Mouse (Mus musculus) lung, adult 2 months (tissue): ENCODE results near the gene Pcnx3. TPM values are rescaled to one million over a fixed set of nuclear protein-coding genes. Genes with fewer than 3 reads are reported as not detected.

Experiments used
- DNase-seq: peaks from one replicate; pipeline ENCODE4 v3.0.0; 2022
- H3K4me1 ChIP-seq: fragments of 200-500 bp; 2 replicates; pipeline ENCODE4 v1.6.1; 2011; ENCODE audit warnings: low read length; ENCODE audit not compliant: control insufficient read depth, insufficient read depth
- H3K4me3 ChIP-seq: fragments of 200-500 bp; replicated peaks from 2 replicates; pipeline ENCODE3; 2011; ENCODE audit warnings: low read depth, mild to moderate bottlenecking, control low read depth, low read length; ENCODE audit errors: extremely low read depth
- CTCF ChIP-seq: fragments of 200-500 bp; IDR thresholded peaks from 2 replicates; pipeline ENCODE4 v1.5.1; 2011; ENCODE audit warnings: mild to moderate bottlenecking, low read length, control low read depth; ENCODE audit not compliant: insufficient read depth
- POLR2A ChIP-seq: fragments of 200-500 bp; IDR thresholded peaks from 2 replicates; pipeline ENCODE4 v1.6.1; 2011; ENCODE audit warnings: low read depth, mild to moderate bottlenecking, control low read depth, low read length, borderline replicate concordance; ENCODE audit errors: extremely low read depth
- WGBS: fragments of 180-500 bp; shearing (Covaris S2); methylation state at CpG from one replicate; pipeline ENCODE4 v1.1.7; 2018; 5-methylcytosine and 5-hydroxymethylcytosine counted together
- polyA plus RNA-seq: library from polyadenylated mRNA; depleted of rRNA; stranded (reverse); fragments of >200 nt; gene quantifications from 2 replicates; pipeline ENCODE4 v1.2.3, GENCODE M21; 2012

The Pcnx3 gene
- polyA plus RNA-seq, 1 experiment: 156 TPM

DNA sequence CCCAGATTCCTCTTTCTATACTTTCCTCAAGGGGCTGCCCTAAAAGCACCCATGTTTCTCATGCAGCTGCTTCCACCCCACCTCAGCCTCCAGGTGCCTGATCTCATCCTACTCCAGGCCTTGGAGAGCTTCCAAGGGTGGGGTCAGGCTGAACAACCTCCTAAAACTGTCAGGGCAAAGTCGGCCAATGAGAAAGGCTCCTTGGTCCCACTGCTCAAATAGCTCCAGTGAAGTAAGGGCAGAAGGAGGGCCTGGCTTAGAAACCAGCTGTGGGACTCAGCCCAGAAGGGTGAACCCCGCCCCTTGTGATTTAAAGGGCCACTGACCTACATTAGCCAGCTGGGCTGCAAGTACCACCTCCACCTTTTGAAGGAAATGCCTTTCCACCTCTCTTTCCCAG, 25.0 kb upstream of the Pcnx3 start:
- 3% methylated on average over 2 of the region's 2 CpGs for WGBS
- TF ChIP-seq CTCF (no peak), POLR2A (no peak)
- Histone ChIP-seq H3K4me1 (peaks cover 10% of the 10 kb centered on the region), H3K4me3 (no peak overlapping the region)
- peak; percentile 77 for DNase-seq

DNA sequence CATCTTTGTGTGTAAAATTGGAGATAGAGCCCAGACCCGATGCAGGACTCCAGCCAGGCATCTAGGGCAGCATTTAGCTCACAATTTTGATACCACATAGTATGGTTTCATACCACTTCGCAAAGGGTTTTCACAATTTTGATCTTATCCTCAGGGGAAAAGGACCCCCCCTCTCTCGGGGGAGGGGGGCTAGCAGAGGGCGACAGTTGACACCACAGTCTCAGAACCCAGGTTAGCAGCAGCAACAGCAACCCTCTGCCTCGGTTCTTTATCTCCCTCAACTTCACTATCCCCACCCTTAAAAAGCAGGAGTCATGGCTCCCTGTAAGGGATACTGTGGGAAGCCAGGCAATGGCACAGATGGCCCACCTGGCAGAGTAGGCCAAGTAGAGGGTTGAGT, 24.5 kb upstream of the Pcnx3 start:
- TF ChIP-seq POLR2A: no peak
- no peak for TF ChIP-seq CTCF
- no peak for DNase-seq
- Histone ChIP-seq H3K4me1 (peaks cover 10% of the 10 kb centered on the region), H3K4me3 (no peak overlapping the region)
- WGBS: 71% methylated on average over 5 of the region's 5 CpGs

DNA sequence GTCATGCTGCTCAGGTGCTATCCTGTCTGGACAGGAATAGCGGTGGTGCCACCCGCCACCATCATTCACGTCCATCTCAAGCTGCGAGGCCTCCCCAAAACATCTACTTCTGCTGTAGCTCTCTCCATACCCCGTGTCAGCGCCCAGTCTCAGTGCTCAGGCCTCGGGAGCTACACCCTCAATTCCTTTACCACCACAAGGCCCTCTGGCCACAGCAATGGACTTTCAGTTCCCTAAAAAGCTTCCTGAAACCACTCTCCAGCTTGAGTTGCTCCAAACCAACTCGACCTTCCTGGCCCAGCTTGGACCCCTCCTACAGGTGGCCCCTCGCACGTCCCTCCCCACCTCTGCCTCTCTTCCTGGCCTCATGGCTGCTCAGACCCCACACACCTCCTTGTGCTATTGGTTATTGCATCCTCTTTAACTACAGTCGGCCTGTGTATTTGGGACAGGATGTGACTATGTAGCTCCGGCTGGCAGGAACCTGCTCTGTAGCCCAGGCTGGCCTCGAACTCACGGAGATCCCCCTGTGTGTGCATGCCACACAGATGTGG, 23.3 kb upstream of the Pcnx3 start:
- Histone ChIP-seq H3K4me3 (no peak overlapping the region), H3K4me1 (peaks cover 10% of the 10 kb centered on the region)
- no peak for DNase-seq
- 76% methylated on average over 14 of the region's 14 CpGs for WGBS
- no peak for TF ChIP-seq POLR2A
- no peak for TF ChIP-seq CTCF

DNA sequence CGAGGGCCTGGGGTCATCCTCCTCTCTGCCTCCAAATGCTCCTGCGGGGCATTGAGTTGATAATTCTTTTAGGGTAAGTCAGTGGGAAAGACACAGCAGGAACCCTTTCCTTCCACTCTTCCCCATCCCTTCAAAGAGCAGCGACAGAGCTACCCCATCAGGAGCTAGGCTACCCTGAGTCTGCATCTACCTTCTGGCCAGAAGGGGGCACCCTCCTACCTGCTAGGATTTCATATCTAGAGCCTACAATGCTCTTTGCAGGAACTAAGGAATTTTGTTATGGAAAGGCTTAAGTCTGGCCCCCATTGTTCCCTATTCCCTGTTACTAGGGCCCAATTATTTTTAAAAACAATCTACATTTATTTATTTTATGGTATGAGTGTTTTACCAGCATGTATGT, 22.5 kb upstream of the Pcnx3 start:
- DNase-seq: peak; percentile 68
- 26% methylated on average over 3 of the region's 3 CpGs for WGBS
- TF ChIP-seq POLR2A (no peak), CTCF (peak; percentile 80)

DNA sequence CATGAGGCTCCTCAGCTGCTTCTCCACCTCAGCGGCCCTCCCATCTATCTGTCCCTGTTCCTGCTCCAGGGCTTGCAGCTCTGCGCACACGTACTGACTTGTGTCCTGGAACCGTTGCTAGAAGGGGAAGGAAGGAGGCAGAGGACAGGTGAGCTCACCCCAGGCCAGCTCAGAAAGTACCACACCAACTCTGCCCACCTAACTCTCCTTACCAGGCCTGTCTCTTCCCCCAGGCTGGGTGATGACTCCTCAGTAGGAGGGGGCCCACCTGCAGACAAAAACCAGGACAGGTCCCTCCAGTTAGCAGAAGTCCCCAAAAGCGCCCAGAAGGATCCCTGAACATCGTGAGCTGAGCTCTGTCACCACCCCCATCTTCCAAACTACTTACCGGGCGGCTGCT, 21.9 kb upstream of the Pcnx3 start:
- no peak for DNase-seq
- Histone ChIP-seq H3K4me3 (no peak overlapping the region), H3K4me1 (peaks cover 10% of the 10 kb centered on the region)
- 85% methylated on average over 8 of the region's 8 CpGs for WGBS
- TF ChIP-seq POLR2A (no peak), CTCF (no peak)

More for the DNA sequence above, 22.5 kb upstream of the Pcnx3 start:
- Histone ChIP-seq H3K4me3 (no peak overlapping the region), H3K4me1 (peaks cover 10% of the 10 kb centered on the region)

DNA sequence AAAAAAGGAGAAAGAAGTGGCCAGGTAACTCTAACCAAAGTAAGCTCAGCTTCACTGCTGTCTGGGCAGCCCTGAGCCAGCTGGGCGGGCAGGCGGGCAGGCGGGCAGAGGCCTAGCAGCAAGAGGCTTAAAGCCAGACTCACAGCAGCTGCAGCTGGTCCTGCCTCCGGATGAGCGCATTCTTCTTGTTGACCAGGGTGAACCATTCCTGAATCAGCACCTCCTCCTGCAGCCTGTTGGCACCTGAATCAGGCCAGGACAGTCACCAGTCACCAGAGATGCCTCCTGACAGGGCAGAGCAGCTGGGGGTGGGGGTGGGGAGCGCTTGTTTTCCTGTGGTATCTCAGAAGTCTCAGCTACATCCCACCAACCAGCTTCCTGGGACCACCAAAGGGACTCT, 21.4 kb upstream of the Pcnx3 start:
- TF ChIP-seq POLR2A (no peak), CTCF (no peak)
- 94% methylated on average over 6 of the region's 6 CpGs for WGBS
- no peak for DNase-seq
- Histone ChIP-seq H3K4me1 (peaks cover 10% of the 10 kb centered on the region), H3K4me3 (no peak overlapping the region)

DNA sequence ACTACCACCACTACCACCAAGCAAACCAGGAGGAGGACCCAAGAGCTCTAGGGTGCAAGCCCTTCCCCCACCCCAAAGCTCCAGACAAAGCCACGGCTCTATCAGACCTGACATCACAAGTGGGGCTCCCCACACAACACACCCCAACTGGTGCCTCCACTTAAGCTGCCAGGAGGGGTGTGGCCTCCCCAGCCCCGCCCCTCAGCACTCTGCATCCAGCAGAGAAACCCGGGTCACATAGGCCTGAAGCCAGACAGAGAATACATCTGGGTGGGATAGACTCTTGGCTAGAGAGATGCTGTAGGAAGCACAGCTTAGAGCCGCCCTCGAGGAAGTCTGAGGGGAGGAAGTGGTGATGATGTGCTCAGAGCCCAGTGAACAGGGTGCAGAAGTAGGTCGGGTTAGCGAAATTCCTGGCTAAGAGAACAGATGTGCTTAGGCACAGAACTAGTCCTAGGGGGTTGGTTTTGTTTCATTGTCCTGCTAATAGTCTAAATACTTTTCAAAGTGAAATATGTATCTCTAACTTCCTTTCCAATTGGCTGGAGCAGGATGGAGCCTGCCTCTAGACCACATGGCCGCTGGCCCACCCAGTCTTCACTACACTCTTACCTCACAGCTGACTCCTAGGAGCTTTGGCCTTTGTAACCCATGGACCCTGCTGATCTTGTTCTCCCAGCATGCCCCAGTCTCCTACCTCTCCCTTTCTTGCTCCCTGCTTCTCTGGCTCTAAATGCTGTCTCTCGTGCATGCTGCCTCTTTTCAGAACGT, 16.3 kb upstream of the Pcnx3 start:
- DNase-seq: no peak
- no peak overlapping the region for H3K4me3 ChIP-seq
- 22% methylated on average over 10 of the region's 10 CpGs for WGBS
- TF ChIP-seq POLR2A (no peak), CTCF (no peak)
- H3K4me1 ChIP-seq: peaks cover 4% of the 10 kb centered on the region; the same call in 1 of the 2 replicates

DNA sequence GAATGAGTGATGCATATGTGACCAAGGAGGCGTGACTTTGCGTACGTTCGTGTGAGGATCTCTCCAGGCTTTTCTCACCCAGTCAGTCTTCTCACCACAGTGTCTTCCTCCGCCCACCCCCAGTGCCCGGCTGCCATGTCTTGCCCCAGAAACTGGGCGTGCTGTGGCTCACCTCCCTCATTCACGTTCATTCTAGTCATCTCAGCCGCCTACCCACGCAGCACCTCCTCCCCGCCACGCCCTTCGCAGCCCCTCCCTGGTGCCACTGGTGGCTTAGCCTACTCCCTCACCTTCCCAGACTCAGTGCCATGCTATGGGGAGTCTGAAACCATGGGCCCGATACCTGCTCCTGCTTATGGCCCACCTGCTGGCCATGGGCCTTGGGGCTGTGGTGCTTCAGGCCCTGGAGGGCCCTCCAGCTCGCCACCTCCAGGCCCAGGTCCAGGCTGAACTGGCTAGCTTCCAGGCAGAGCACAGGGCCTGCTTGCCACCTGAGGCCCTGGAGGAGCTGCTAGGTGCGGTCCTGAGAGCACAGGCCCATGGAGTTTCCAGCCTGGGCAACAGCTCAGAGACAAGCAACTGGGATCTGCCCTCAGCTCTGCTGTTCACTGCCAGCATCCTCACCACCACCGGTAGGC, 15.6 kb upstream of the Pcnx3 start, which contains the start of gene Kcnk7:
Gene Kcnk7 (plus strand): TSS at position 205 of the 638 bp plus-strand sequence.
- no peak within 1 kb of the TSS for H3K4me3 ChIP-seq
- no peak for TF ChIP-seq CTCF
- TF ChIP-seq POLR2A: no peak
- peak; percentile 62 for DNase-seq
- H3K4me1 ChIP-seq: peaks cover 4% of the 10 kb centered on the region; the same call in 1 of the 2 replicates
- WGBS: 51% methylated on average over 17 of the region's 17 CpGs

DNA sequence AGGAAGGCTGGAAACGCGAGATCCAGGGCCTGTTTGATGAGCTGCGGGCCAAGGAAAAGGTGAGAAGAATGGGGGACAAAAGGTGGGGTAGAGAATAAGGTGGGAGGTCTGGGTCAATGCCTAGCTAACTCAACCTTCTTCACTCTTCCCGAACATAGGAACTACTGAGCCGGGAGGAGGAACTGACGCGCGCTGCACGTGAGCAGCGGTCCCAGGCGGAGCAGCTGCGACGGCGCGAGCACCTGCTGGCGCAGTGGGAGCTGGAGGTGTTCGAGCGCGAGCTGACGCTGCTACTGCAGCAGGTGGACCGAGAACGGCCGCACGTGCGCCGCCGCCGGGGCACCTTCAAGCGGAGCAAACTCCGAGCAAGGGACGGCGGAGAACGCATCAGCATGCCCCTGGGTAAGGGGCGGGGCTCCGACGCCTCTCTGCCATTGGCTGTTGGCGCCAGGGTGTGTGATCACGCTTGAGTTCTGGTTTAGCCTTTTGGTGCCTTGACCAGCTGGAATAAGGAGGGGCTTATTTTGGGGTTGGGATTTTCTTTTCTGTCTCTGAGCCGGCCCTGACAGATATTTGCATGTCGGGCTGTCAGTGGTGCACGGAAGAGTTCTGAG, 7.2 kb upstream of the Pcnx3 start:
- no peak for DNase-seq
- TF ChIP-seq POLR2A (no peak), CTCF (no peak)
- no peak overlapping the region for H3K4me3 ChIP-seq
- 68% methylated on average over 41 of the region's 41 CpGs for WGBS
- H3K4me1 ChIP-seq: peaks cover 9% of the 10 kb centered on the region
